Mouse (Mus musculus) ES-Bruce4 (cell line): ENCODE measurements around the gene Shank2.

Source experiments
- CTCF ChIP-seq: IDR thresholded peaks from one replicate; pipeline ENCODE4 v1.8.1; 2011; ENCODE audit warnings: low read depth, low read length
- EP300 ChIP-seq: IDR thresholded peaks from 2 replicates; pipeline ENCODE4 v1.6.1; 2011; ENCODE audit warnings: low read depth, low read length; ENCODE audit not compliant: insufficient read depth
- POLR2A ChIP-seq: IDR thresholded peaks from one replicate; pipeline ENCODE4 v1.8.1; 2011; ENCODE audit warnings: low read length; ENCODE audit not compliant: insufficient read depth

DNA sequence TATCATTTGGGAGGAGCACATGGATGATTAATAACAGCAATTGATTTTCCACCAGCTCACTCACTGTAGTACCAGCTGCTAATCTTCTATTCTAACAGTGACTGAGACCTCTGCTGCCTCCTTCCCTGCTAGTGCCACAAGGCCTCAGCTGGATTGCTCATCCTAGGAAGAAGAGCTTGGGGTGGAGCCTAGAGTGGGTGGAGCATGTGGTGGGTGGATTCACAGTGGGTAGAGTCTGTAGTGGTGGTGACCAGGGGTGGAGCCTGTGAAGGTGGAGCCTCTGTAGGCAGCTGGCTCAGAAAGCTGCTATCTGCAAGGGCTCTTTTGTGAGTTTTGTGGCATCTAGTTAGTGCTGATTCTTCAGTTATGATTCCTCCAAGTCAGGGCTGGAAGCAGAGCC lies 334.9 kb downstream of the Shank2 start:
- TF ChIP-seq CTCF (no peak), POLR2A (no peak), EP300 (no peak)
